Mouse (Mus musculus) liver, postnatal 0 days (tissue): ENCODE results near the gene Ap2s1.

ENCODE experiments used
- CTCF ChIP-seq: sonication (generic); IDR thresholded peaks from 2 replicates; pipeline ENCODE4 v1.5.1; 2016; ENCODE audit warnings: antibody characterized with exemption, low read depth
- EP300 ChIP-seq: IDR thresholded peaks from 2 replicates; pipeline ENCODE4 v1.6.1; 2016; ENCODE audit warnings: antibody characterized with exemption, low read depth, mild to moderate bottlenecking

DNA sequence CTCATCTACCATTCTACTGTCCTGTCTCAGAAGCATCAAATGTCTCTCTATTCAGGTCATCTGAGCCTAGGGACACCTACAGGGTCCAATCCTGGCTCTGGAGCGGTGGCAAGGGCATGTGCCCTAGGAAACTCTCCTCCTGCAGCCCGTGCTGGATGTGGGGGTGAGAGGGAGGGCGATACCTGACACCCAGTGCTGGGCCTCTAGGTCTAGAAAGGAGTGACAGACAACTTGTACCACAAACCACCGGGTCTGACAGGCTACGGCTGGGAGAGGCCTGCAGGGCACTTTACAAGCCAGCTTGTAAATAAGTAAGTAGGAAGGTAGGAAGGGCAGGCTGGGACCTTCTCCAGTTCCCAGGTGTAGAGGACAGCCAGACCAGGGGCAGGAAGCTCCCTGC is 37.7 kb downstream of the Ap2s1 start:
- no peak for TF ChIP-seq CTCF
- TF ChIP-seq EP300 = no peak
